Mouse (Mus musculus): Measurements from ENCODE around the gene Nudt8. TPM values are rescaled to one million over a fixed set of nuclear protein-coding genes. Genes with fewer than 3 reads are reported as not detected.
"Not testable (repeated sequence)": the region's sequence is repeated elsewhere in the genome, so short reads cannot be mapped to it uniquely, and the experiment has no call there.

Nudt8 gene
- polyA plus RNA-seq (2015; fragmentation: Nextera tagmentation; extraction: Ambion mirVana), result 36.0 and 40.8 TPM in 2 replicates

DNA sequence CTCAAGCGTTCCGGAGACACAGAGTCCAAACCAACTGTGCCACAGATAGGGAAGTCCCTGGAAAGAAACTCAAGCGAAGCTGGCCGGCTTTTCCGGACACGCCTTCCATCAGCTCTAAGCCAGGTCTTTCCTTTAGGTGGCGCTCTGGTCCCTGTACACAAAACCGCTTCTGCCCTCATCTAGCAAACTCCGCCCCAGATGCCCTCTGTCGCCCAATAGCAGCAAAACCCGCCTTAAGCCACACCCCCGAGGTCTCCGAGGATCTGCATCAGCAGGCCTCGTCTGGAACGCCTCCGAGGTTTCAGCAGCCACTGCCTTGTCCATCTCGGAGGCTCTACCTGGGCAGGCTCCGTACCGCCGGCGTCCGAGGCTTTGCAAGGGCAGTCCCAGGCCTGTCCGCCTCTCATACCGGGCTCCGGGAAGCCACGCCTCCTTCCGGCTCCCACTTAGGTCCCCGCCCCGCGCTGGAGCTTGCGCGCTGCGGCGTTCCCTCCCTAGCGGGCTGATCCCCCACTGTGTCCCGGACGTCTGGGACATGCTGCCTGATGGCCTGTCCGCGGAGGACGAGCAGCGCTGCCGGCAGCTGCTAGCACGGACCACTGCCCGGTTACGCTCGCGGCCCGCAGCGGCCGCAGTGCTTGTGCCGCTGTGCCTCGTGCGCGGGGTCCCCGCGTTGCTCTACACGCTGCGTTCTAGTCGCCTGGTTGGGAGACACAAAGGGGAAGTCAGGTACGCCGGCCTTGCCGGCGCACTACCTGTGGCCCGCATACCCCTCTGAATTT is at the start of gene Nudt8, which contains the start of gene Gm49405:
TSS of gene Nudt8 (plus strand) at position 462 of the 782 bp plus-strand sequence.
TSS of gene Gm49405 (plus strand) at position 508 of the 782 bp plus-strand sequence.
- Histone ChIP-seq H3K9me3 (no peaks in the 10 kb centered on the region), H3K4me2 (replicated peaks) (peak within 1 kb of the TSS; percentile 70), H3K27ac (replicated peaks) (peak within 1 kb of the TSS; percentile 96), H3K4me1 (peaks cover 15% of the 10 kb centered on the region), H3K9ac (replicated peaks) (peak within 1 kb of the TSS; percentile 87), H3K4me3 (peak within 1 kb of the TSS; percentile 64), H3K27me3 (no peaks in the 10 kb centered on the region), H3K36me3 (no peaks in the 10 kb centered on the region)
- peak; percentile 90 for ATAC-seq (replicated peaks)
- 0% methylated on average over 64 of the region's 64 CpGs for WGBS

- no peak overlapping the region for H3K9ac ChIP-seq (replicated peaks)
- H3K27ac ChIP-seq (replicated peaks), result no peak overlapping the region
- no peaks in the 10 kb centered on the region for H3K27me3 ChIP-seq
- ATAC-seq (replicated peaks), result no peak
- H3K4me1 ChIP-seq, result no peaks in the 10 kb centered on the region
- H3K9me3 ChIP-seq, result no peaks in the 10 kb centered on the region
- no peak overlapping the region for H3K4me3 ChIP-seq
- H3K36me3 ChIP-seq, result no peaks in the 10 kb centered on the region
- H3K4me2 ChIP-seq (replicated peaks), result no peak overlapping the region
Observed at GRCm38 (mm10) chr19:3951461-3951860, 48.9 kb upstream of the Nudt8 start.

- 48% methylated on average over 1 of the region's 1 CpGs for WGBS
- ATAC-seq (replicated peaks), result no peak
Observed at GRCm38 (mm10) chr19:3952099-3952498, 48.3 kb upstream of the Nudt8 start.

GRCm38 (mm10) chr19:3955033-3955432 is 45.3 kb upstream of the Nudt8 start:
- Histone ChIP-seq H3K4me3 (no peak overlapping the region), H3K4me1 (no peaks in the 10 kb centered on the region; the same call in 1 of the 2 replicates), H3K4me2 (replicated peaks) (no peak overlapping the region), H3K27ac (replicated peaks) (no peak overlapping the region), H3K27me3 (no peaks in the 10 kb centered on the region), H3K9ac (replicated peaks) (no peak overlapping the region), H3K36me3 (no peaks in the 10 kb centered on the region), H3K9me3 (no peaks in the 10 kb centered on the region)
- 76% methylated on average over 3 of the region's 3 CpGs for WGBS
- ATAC-seq (replicated peaks), result no peak

More at GRCm38 (mm10) chr19:3952099-3952498, 48.3 kb upstream of the Nudt8 start:
- Histone ChIP-seq H3K9ac (replicated peaks) (no peak overlapping the region), H3K4me2 (replicated peaks) (no peak overlapping the region), H3K36me3 (no peaks in the 10 kb centered on the region), H3K9me3 (no peaks in the 10 kb centered on the region), H3K4me3 (no peak overlapping the region), H3K27me3 (no peaks in the 10 kb centered on the region), H3K4me1 (no peaks in the 10 kb centered on the region), H3K27ac (replicated peaks) (no peak overlapping the region)

GRCm38 (mm10) chr19:3955804-3956203 is 44.6 kb upstream of the Nudt8 start:
- 65% methylated on average over 4 of the region's 4 CpGs for WGBS
- H3K36me3 ChIP-seq, result no peaks in the 10 kb centered on the region
- H3K4me3 ChIP-seq, result no peak overlapping the region
- H3K27me3 ChIP-seq, result no peaks in the 10 kb centered on the region
- H3K9ac ChIP-seq (replicated peaks), result no peak overlapping the region
- ATAC-seq (replicated peaks), result no peak
- no peaks in the 10 kb centered on the region for H3K9me3 ChIP-seq
- H3K4me2 ChIP-seq (replicated peaks), result no peak overlapping the region
- H3K27ac ChIP-seq (replicated peaks), result no peak overlapping the region
- H3K4me1 ChIP-seq, result no peaks in the 10 kb centered on the region; the same call in 1 of the 2 replicates

DNA sequence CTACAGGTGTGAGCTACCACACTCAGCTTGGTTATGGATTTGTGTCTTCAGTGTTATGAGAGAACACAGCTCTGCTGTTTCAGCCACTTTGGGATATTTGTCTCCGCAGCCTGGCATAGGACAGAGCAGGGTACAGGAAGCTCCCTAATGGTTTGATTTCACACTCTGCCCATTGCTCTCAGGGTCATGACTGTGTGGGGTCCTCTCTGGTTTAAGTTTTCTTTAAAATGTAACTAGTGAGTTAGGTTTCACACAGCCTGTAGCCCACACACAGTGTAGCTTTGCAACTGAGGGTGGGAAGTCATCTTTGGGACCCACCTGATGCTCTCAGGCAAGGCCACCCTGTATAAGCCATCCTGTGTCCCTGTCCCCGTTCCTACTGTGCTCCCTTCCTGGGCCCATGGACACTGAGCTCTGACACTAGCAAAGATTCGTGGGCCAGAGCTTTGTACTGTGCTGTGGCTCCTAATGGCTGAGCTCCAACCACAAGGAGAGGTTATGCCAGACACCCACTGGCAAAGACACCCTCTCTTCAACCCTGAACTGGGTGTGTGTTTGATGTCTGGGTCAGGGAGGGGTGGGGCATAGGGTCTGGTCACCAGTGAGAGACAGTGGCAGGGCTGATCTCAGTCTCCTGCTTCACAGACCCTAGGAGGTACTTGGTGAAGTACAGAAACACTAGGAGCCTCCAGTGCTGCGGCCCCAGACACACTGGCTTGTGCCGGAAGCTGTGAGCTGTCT is 42.9 kb upstream of the Nudt8 start:
- H3K36me3 ChIP-seq; H3K9me3 ChIP-seq; H3K27me3 ChIP-seq; H3K4me3 ChIP-seq; H3K9ac ChIP-seq (replicated peaks); H3K4me2 ChIP-seq (replicated peaks); H3K27ac ChIP-seq (replicated peaks); ATAC-seq (replicated peaks); H3K4me1 ChIP-seq: not testable (repeated sequence)
- WGBS, result 78% methylated on average over 5 of the region's 5 CpGs

DNA sequence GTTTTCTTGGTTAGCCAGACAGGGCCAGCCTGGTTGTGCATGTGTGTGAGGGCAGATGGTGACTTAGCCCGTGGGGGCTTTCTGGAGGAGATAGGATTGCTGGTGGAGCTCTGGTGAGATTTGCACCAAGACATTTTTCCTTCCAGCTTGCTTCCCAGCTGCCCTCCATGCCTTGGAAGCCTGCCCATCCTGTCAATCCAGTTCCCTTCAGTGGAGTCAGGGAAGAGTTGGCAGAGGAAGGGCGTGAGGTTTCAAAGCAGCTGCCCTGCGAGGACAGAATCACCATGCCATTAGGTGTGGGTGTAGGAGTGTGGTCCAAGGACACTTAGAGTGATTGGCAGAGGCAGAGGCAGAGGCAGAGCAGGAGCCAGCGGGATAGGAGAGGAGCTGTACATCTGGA is 41.9 kb upstream of the Nudt8 start, which contains the start of gene Aldh3b3:
TSS of gene Aldh3b3 (plus strand) at position 176 of the 400 bp plus-strand sequence.
- Histone ChIP-seq H3K27ac (replicated peaks) (no peak within 1 kb of the TSS), H3K9ac (replicated peaks) (no peak within 1 kb of the TSS), H3K9me3 (no peaks in the 10 kb centered on the region), H3K4me3 (no peak within 1 kb of the TSS), H3K27me3 (no peaks in the 10 kb centered on the region), H3K4me2 (replicated peaks) (no peak within 1 kb of the TSS), H3K4me1 (peaks cover 3% of the 10 kb centered on the region; the same call in 1 of the 2 replicates), H3K36me3 (no peaks in the 10 kb centered on the region)
- 48% methylated on average over 4 of the region's 4 CpGs for WGBS
- no peak for ATAC-seq (replicated peaks)

GRCm38 (mm10) chr19:3959030-3959429 is 41.4 kb upstream of the Nudt8 start:
- no peak overlapping the region for H3K27ac ChIP-seq (replicated peaks)
- no peak overlapping the region for H3K9ac ChIP-seq (replicated peaks)
- H3K4me2 ChIP-seq (replicated peaks), result no peak overlapping the region
- H3K9me3 ChIP-seq, result no peaks in the 10 kb centered on the region
- no peak overlapping the region for H3K4me3 ChIP-seq
- H3K36me3 ChIP-seq, result no peaks in the 10 kb centered on the region
- peaks cover 3% of the 10 kb centered on the region; the same call in 1 of the 2 replicates for H3K4me1 ChIP-seq
- ATAC-seq (replicated peaks), result no peak
- no peaks in the 10 kb centered on the region for H3K27me3 ChIP-seq

DNA sequence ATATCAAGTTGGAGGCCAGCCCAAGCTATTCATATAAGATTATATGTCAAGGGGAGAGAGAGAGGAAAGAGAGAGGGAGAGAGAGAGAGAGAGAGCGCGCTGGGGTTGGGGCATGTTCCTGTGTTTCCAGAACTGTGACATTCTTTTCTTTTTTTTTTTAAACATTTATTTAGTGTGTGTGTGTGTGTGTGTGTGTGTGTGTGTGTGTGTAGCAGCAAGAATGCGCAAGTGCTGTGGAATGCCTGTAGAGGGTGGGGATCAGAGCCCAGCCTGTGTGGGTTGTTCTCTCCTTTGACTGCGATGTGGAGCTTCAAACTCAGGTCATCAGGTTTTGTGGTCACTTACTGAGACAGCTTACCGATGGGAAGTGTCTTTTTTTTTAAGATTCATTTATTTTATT is 40.2 kb upstream of the Nudt8 start:
- no peak overlapping the region for H3K27ac ChIP-seq (replicated peaks)
- H3K9me3 ChIP-seq, result no peaks in the 10 kb centered on the region
- ATAC-seq (replicated peaks), result no peak
- no peak overlapping the region for H3K4me3 ChIP-seq
- H3K9ac ChIP-seq (replicated peaks), result no peak overlapping the region
- WGBS, result 83% methylated on average over 5 of the region's 5 CpGs
- H3K4me2 ChIP-seq (replicated peaks), result no peak overlapping the region
- peaks cover 3% of the 10 kb centered on the region; the same call in 1 of the 2 replicates for H3K4me1 ChIP-seq
- H3K27me3 ChIP-seq, result no peaks in the 10 kb centered on the region
- no peaks in the 10 kb centered on the region for H3K36me3 ChIP-seq

DNA sequence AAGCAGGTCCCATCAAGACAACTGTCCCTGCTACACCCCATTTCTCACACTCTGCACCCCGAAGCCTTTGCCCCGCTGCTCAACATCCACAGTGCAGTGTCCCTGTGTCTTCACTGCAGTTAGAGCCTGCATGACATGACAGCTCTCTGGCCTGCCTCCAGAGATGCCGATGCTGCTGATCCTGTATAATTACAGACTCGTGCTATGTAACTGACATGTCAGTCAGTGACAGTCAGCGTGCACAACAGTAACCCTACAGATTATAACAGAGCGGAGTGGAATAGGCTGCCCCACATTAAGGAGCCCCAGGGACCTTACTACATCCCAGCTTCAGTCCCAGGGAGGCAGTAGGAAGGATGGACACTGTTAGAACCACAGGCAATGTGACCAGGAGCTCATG is 38.6 kb upstream of the Nudt8 start:
- 51% methylated on average over 6 of the region's 6 CpGs for whole genome bisulfite sequencing
- not testable (repeated sequence) for H3K4me2 ChIP-seq (replicated peaks); H3K27me3 ChIP-seq; H3K36me3 ChIP-seq; H3K4me3 ChIP-seq; H3K9me3 ChIP-seq; H3K27ac ChIP-seq (replicated peaks); H3K9ac ChIP-seq (replicated peaks); H3K4me1 ChIP-seq
- ATAC-seq (replicated peaks), result peak; percentile 51

DNA sequence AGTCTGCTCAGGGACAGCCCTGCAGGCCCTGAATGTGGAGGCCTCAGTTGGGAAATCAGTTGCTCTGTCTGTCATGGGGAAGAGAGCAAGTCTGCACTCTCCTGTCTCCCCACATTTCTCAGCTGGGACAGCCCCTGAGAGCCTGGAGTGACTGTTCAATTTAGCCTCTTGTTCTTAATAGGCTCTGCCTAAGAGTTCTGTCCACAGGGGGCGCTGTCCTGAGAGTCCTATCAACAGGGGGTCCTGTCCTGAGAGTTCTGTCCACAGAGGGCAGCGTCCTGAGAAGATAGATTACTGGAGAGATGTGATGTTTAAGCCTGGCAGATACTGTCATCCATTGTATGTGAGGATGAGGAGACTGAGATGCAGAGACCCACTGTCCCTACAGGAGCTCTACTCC is 37.9 kb upstream of the Nudt8 start:
- WGBS, result 18% methylated on average over 2 of the region's 2 CpGs
- Histone ChIP-seq H3K9ac (replicated peaks) (no peak overlapping the region), H3K27me3 (no peaks in the 10 kb centered on the region), H3K4me1 (peaks cover 3% of the 10 kb centered on the region; the same call in 1 of the 2 replicates), H3K9me3 (no peaks in the 10 kb centered on the region), H3K4me3 (no peak overlapping the region), H3K36me3 (no peaks in the 10 kb centered on the region), H3K4me2 (replicated peaks) (no peak overlapping the region), H3K27ac (replicated peaks) (no peak overlapping the region)
- no peak for ATAC-seq (replicated peaks)

DNA sequence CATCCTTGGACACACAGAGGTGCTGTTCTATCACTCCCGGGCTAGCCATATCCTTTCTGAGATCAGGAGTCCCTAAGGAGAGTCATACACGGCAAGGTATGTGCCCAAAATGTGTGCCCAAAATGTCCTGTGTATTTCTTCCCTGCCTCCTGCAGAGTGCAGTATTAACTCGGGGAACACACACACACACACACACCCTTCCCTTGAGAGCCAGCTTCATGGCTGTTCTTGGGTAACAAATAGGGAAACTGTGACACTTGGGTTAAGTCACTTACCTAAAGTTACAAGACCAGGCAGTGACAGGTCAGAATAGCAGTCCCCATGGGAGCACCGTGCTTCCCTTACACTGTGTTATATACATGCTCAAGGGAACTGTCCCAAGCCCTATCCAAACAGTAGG is 36.4 kb upstream of the Nudt8 start:
- Histone ChIP-seq H3K4me1 (peaks cover 3% of the 10 kb centered on the region; the same call in 1 of the 2 replicates), H3K9ac (replicated peaks) (no peak overlapping the region), H3K27ac (replicated peaks) (no peak overlapping the region), H3K27me3 (no peaks in the 10 kb centered on the region), H3K4me2 (replicated peaks) (no peak overlapping the region), H3K9me3 (no peaks in the 10 kb centered on the region), H3K4me3 (no peak overlapping the region), H3K36me3 (no peaks in the 10 kb centered on the region)
- no peak for ATAC-seq (replicated peaks)
- WGBS, result 82% methylated on average over 4 of the region's 4 CpGs
